Mouse (Mus musculus) hindbrain, embryonic 15.5 days (tissue): Measurements from ENCODE around the gene Clta. TPM values are rescaled to one million over a fixed set of nuclear protein-coding genes. Genes with fewer than 3 reads are reported as not detected.

Source experiments
- ATAC-seq: fragments of 200-750 bp; cut with Nextera tagmentation; 2 replicates; pipeline ENCODE4 v1.8.0; 2017; ENCODE audit warnings: low read depth, moderate number of reproducible peaks, moderate TSS enrichment; ENCODE audit not compliant: low FRiP score
- H3K27ac ChIP-seq: fragments of 300-500 bp; sonication (generic); replicated peaks from 2 replicates; pipeline ENCODE4 v1.5.1; 2015; ENCODE audit warnings: mild to moderate bottlenecking, inconsistent platforms
- H3K27me3 ChIP-seq: fragments of 300-500 bp; sonication (generic); 2 replicates; pipeline ENCODE4 v1.6.1; 2015; ENCODE audit warnings: control low read depth, inconsistent platforms
- H3K36me3 ChIP-seq: fragments of 300-500 bp; sonication (generic); 2 replicates; pipeline ENCODE4 v1.6.1; 2015; ENCODE audit warnings: control low read depth, inconsistent platforms
- H3K4me1 ChIP-seq: fragments of 300-500 bp; sonication (generic); replicated peaks from 2 replicates; pipeline ENCODE4 v1.6.1; 2015; ENCODE audit warnings: control low read depth, inconsistent platforms
- H3K4me2 ChIP-seq: fragments of 300-500 bp; sonication (generic); 2 replicates; pipeline ENCODE4 v1.6.1; 2015; ENCODE audit warnings: moderate library complexity, mild to moderate bottlenecking, inconsistent platforms
- H3K4me3 ChIP-seq: fragments of 300-500 bp; sonication (generic); 2 replicates; pipeline ENCODE4 v1.5.1; 2015; ENCODE audit warnings: mild to moderate bottlenecking, inconsistent platforms
- H3K9ac ChIP-seq: fragments of 300-500 bp; sonication (generic); 2 replicates; pipeline ENCODE4 v1.6.1; 2015; ENCODE audit warnings: inconsistent platforms
- H3K9me3 ChIP-seq: fragments of 300-500 bp; sonication (generic); 2 replicates; pipeline ENCODE4 v1.6.1; 2016; ENCODE audit warnings: control low read depth, inconsistent platforms
- WGBS: fragments of 180-500 bp; shearing (Covaris S2); methylation state at CpG from one replicate; pipeline ENCODE4 v1.1.7; 2015; 5-methylcytosine and 5-hydroxymethylcytosine counted together
- polyA plus RNA-seq: library from polyadenylated mRNA; unstranded; fragments of >200 nt; fragmentation: Nextera tagmentation; extraction: Ambion mirVana; gene quantifications from 2 replicates; pipeline ENCODE4 v1.2.1, GENCODE M21; 2015

Clta gene
- polyA plus RNA-seq, 1 experiment from 2014 or later: 342 TPM

DNA sequence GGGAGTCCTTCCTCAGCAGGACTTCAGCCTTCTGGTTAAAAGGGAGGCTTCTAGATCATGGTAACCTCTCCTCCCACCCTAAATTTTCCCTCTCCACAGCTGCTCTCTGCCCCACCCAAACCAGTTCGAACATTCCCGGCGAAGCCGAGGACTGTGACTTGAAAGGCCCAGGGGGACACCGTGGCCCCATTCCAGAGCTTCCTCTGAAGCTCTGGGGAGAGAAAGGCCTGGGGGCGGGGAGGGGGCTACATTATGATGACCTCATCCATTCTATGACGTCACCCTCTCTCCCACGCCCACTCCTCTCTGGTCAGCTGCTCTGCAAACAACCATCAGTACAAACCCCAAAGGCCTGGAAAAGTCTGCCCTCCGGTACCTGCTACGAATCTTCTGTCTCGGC is 21.1 kb upstream of the Clta start, which contains the start of gene Ccin:
Gene Ccin, plus strand, starts transcription at position 303 of the 400 bp plus-strand sequence.
- ATAC-seq: no peak
- Histone ChIP-seq H3K4me3 (peak within 1 kb of the TSS; percentile 33), H3K36me3 (no peaks in the 10 kb centered on the region), H3K27me3 (no peaks in the 10 kb centered on the region), H3K9ac (peak within 1 kb of the TSS; percentile 35; the same call in 1 of the 2 replicates), H3K27ac (0 out of 2 replicates have a peak within 1 kb of the TSS, but pooled peaks have one; percentile 23), H3K9me3 (no peaks in the 10 kb centered on the region), H3K4me1 (peaks cover 25% of the 10 kb centered on the region), H3K4me2 (peak within 1 kb of the TSS; percentile 63)
- WGBS: 77% methylated on average over 11 of the region's 11 CpGs

DNA sequence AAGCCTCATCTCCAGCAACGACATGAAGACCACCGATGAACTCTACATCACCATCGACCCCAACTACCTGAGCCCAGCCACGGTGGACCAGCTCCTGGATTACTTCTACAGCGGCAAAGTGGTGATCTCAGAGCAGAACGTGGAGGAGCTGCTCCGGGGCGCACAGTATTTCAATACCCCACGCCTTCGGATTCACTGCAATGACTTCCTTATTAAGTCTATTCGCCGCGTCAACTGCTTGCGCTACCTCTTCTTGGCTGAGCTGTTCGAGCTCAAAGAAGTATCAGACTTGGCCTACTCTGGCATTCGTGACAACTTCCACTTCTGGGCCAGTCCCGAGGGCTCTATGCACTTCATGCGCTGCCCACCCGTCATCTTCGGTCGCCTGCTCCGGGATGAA is 20.5 kb upstream of the Clta start:
- Histone ChIP-seq H3K4me3 (no peak overlapping the region), H3K36me3 (no peaks in the 10 kb centered on the region), H3K9me3 (no peaks in the 10 kb centered on the region), H3K9ac (no peak overlapping the region), H3K27ac (no peak overlapping the region), H3K27me3 (no peaks in the 10 kb centered on the region), H3K4me1 (peaks cover 19% of the 10 kb centered on the region), H3K4me2 (no peak overlapping the region)
- ATAC-seq: no peak
- 95% methylated on average over 22 of the region's 22 CpGs for WGBS

DNA sequence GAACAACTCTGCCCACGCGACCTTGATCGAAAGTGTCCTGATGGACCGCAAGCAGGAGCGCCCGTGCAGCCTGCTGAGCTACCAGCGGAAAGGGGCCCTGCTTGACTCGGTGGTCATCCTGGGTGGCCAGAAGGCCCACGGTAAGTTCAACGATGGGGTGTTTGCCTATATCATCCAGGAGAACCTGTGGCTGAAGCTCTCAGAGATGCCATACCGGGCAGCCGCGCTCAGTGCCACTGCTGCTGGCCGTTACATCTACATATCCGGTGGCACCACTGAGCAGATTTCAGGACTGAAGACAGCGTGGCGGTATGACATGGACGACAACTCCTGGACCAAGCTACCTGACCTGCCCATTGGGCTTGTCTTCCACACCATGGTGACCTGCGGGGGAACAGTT is 19.9 kb upstream of the Clta start:
- Histone ChIP-seq H3K36me3 (no peaks in the 10 kb centered on the region), H3K4me1 (peaks cover 13% of the 10 kb centered on the region), H3K4me2 (no peak overlapping the region), H3K9me3 (no peaks in the 10 kb centered on the region), H3K9ac (no peak overlapping the region), H3K27ac (no peak overlapping the region), H3K27me3 (no peaks in the 10 kb centered on the region), H3K4me3 (no peak overlapping the region)
- ATAC-seq: no peak
- WGBS: 94% methylated on average over 19 of the region's 19 CpGs

- no peak overlapping the region for H3K27ac ChIP-seq
- ATAC-seq: no peak
- no peak overlapping the region for H3K4me2 ChIP-seq
- H3K4me3 ChIP-seq: no peak overlapping the region
- no peak overlapping the region for H3K9ac ChIP-seq
- no peaks in the 10 kb centered on the region for H3K27me3 ChIP-seq
- WGBS: 86% methylated on average over 3 of the region's 3 CpGs
- no peaks in the 10 kb centered on the region for H3K4me1 ChIP-seq
- no peaks in the 10 kb centered on the region for H3K36me3 ChIP-seq
- H3K9me3 ChIP-seq: no peaks in the 10 kb centered on the region
These were observed 15.3 kb upstream of the Clta start for GRCm38 (mm10) chr4:43988976-43989375.

- 95% methylated on average over 11 of the region's 11 CpGs for WGBS
- ATAC-seq: no peak
- Histone ChIP-seq H3K9ac (no peak overlapping the region), H3K4me1 (no peaks in the 10 kb centered on the region), H3K4me3 (no peak overlapping the region), H3K27me3 (no peaks in the 10 kb centered on the region), H3K4me2 (no peak overlapping the region), H3K9me3 (no peaks in the 10 kb centered on the region), H3K27ac (no peak overlapping the region), H3K36me3 (no peaks in the 10 kb centered on the region)
These were observed 11.2 kb upstream of the Clta start for GRCm38 (mm10) chr4:43993072-43993471.

DNA sequence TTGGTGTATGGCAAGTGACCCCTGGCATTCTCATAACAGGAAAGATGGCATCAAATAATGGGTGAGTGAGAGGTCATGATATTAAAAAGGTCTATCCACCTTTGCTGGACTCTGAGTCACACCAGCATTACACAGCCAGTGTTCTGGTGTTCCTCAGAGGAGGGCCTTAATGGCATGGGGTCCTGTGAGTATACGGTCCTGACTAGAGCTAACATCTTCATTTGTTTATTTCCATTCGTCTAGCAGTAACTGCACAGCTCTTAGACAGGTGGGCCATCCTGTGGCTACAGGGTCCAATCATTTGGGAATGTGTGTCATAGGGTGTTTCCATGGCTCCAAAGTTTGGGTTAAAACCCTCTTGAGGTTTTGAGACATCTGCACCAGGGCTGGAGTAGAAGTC is 9.9 kb upstream of the Clta start:
- Histone ChIP-seq H3K36me3 (no peaks in the 10 kb centered on the region), H3K27ac (no peak overlapping the region), H3K4me3 (no peak overlapping the region), H3K4me2 (no peak overlapping the region), H3K9me3 (no peaks in the 10 kb centered on the region), H3K4me1 (no peaks in the 10 kb centered on the region), H3K27me3 (no peaks in the 10 kb centered on the region), H3K9ac (no peak overlapping the region)
- 86% methylated on average over 2 of the region's 2 CpGs for WGBS
- no peak for ATAC-seq

GRCm38 (mm10) chr4:44003622-44004021 is 630 bp upstream of the Clta start:
- no peaks in the 10 kb centered on the region for H3K9me3 ChIP-seq
- no peak for ATAC-seq
- H3K36me3 ChIP-seq: no peaks in the 10 kb centered on the region
- H3K4me1 ChIP-seq: no peaks in the 10 kb centered on the region
- no peak overlapping the region for H3K4me3 ChIP-seq
- H3K27ac ChIP-seq: no peak overlapping the region
- H3K4me2 ChIP-seq: no peak overlapping the region
- H3K9ac ChIP-seq: no peak overlapping the region
- no peaks in the 10 kb centered on the region for H3K27me3 ChIP-seq
- WGBS: 83% methylated on average over 6 of the region's 6 CpGs

- H3K27ac ChIP-seq: no peak overlapping the region
- H3K36me3 ChIP-seq: no peaks in the 10 kb centered on the region
- no peak for ATAC-seq
- 78% methylated on average over 3 of the region's 3 CpGs for WGBS
- no peak overlapping the region for H3K9ac ChIP-seq
- no peaks in the 10 kb centered on the region for H3K4me1 ChIP-seq
- no peaks in the 10 kb centered on the region for H3K27me3 ChIP-seq
- no peaks in the 10 kb centered on the region for H3K9me3 ChIP-seq
- no peak overlapping the region for H3K4me2 ChIP-seq
- no peak overlapping the region for H3K4me3 ChIP-seq
These were observed 564 bp downstream of the Clta start for GRCm38 (mm10) chr4:44004623-44005409.

DNA sequence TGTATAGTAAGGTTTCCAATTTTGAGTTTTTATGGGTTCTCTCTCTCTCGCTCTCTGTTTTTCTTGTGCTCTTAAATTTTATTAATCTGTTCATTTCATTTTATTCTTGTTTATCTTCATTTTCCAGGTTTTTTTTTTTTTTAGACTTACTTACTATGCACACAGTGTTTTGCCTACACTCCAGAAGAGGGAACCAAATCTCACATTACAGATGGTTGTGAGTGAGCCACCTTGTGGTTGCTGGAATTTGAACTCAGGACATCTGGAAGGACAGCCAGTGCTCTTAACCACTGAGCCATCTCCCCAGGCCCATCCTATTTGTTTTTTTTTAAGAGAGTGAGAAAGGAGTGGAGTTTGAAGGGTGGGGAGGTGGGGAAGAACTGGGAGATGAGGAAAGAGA is 5.9 kb downstream of the Clta start:
- whole genome bisulfite sequencing: 90% methylated on average over 1 of the region's 1 CpGs
- no peaks in the 10 kb centered on the region for H3K27me3 ChIP-seq
- no peak overlapping the region for H3K27ac ChIP-seq
- H3K9me3 ChIP-seq: no peaks in the 10 kb centered on the region
- H3K36me3 ChIP-seq: no peaks in the 10 kb centered on the region
- peaks cover 25% of the 10 kb centered on the region for H3K4me1 ChIP-seq
- H3K4me3 ChIP-seq: no peak overlapping the region
- ATAC-seq: no peak
- H3K9ac ChIP-seq: no peak overlapping the region
- no peak overlapping the region for H3K4me2 ChIP-seq

DNA sequence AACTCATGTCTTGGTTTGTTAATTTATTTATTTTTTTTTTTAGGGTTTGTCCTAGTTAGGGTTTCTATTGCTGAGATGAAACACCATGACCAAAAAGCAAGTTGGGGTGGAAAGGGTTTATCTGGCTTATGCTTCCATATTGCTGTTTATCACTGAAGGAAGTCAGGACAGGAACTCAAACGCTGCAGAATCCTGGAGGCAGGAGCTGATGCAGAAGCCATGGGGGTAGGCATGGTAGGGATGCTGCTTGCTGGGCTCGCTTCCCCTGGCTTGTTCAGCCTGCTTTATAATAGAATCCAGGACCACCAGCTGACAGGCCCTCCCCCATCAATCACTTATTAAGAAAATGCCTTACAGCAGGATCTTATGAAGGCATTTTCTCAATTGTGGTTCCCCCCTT is 6.6 kb downstream of the Clta start:
- Histone ChIP-seq H3K9me3 (no peaks in the 10 kb centered on the region), H3K27ac (no peak overlapping the region), H3K27me3 (no peaks in the 10 kb centered on the region), H3K4me1 (peaks cover 30% of the 10 kb centered on the region), H3K4me2 (no peak overlapping the region), H3K9ac (no peak overlapping the region), H3K36me3 (no peaks in the 10 kb centered on the region), H3K4me3 (no peak overlapping the region)
- 45% methylated on average over 2 of the region's 2 CpGs for whole genome bisulfite sequencing
- ATAC-seq: no peak

DNA sequence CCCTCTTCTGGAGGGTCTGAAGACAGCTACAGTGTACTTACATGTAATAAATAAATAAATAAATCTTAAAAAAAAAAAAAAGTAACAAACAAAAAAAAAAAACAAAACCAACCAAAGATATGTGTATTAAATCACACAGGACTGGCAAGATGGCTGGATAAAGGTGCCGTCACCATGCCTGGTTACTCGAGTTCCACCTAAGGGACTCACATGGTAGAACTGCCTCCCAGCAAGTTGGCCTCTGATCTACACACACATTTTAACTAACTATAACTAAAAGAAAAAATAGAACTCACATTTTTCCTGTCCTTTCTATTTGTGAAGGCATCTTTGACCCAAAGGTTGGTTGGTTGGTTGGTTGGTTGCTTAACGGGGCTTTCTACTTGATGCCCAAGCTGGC is 7.5 kb downstream of the Clta start:
- Histone ChIP-seq H3K4me1 (peaks cover 35% of the 10 kb centered on the region), H3K36me3 (no peaks in the 10 kb centered on the region), H3K9me3 (no peaks in the 10 kb centered on the region), H3K4me3 (peak overlapping the region; percentile 88), H3K27me3 (no peaks in the 10 kb centered on the region), H3K4me2 (peak overlapping the region; percentile 98), H3K27ac (peak overlapping the region; percentile 88), H3K9ac (peak overlapping the region; percentile 96)
- ATAC-seq: no peak
- 86% methylated on average over 3 of the region's 3 CpGs for WGBS

GRCm38 (mm10) chr4:44012376-44013367 is 8.4 kb downstream of the Clta start:
- ATAC-seq: peak; percentile 99
- no peaks in the 10 kb centered on the region for H3K27me3 ChIP-seq
- H3K4me3 ChIP-seq: peak overlapping the region; percentile 88
- H3K27ac ChIP-seq: peak overlapping the region; percentile 88
- under 1% methylated on average over 77 of the region's 77 CpGs for WGBS
- no peaks in the 10 kb centered on the region for H3K36me3 ChIP-seq
- H3K4me1 ChIP-seq: peaks cover 35% of the 10 kb centered on the region
- peak overlapping the region; percentile 98 for H3K4me2 ChIP-seq
- peak overlapping the region; percentile 96 for H3K9ac ChIP-seq
- H3K9me3 ChIP-seq: no peaks in the 10 kb centered on the region
